ENCODE assay signal across 9 mouse cellular contexts in the genomic region with DNA sequence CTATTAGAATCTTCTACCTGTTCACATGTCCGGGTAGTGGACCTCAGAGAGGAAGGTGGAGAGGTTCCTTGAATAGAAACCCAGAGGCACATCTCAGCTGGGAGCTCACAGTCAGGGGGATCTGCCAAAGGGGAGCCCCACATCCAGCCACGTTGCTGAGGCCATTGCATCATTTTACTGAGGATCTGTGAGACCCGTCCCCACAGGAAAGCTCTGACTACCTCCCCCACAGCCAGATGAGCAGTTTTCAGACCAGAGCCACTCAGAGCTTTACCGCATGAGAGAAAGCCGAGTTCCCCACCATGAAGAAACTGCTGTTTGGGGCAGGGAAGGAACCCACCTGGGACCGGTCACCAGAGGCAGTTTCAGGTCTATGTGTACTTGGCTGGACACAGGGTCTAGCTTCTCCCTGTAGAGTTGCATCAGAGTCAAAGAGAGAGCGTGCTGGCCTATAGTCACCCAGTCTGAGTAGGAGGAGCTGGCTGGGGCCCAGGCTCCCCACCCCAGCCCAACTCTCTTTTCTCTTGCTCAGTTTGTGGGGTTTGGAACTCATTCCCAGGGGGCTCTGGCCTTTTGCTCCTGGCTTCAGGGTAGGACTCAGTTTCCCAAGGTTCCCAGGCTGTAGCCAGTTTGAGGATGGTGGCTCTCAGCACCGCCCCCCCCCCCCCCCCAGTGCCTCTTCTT. TPM values are rescaled to one million over a fixed set of nuclear protein-coding genes. Genes with fewer than 3 reads are reported as not detected.
DNase-seq lines count a peak whose midpoint lies in the region; ATAC-seq and TF ChIP-seq lines count a peak whose summit lies in the region.
"Had no signal": no experiment of that assay in that cellular context is flagged by ENCODE, and none has a peak within 500 bp of the region (broad histone marks: within the 10 kb centered on the region; RNA-seq: fewer than 3 reads in every experiment).

No protein-coding gene starts in this region.

- H3K4me3 ChIP-seq in kidney, embryonic 15.5 days (replicated peaks) = 0 out of 2 replicates have a peak overlapping the region, but pooled peaks have one; percentile 2
- H3K4me3 ChIP-seq in CH12.LX (replicated peaks in 1 of 3; ENCODE audit: low read depth in 2 of 3, low read length in 2 of 3, poor library complexity in 1 of 3) = peak overlapping the region; percentile 68 to 85 (median 77)
- H3K4me3 ChIP-seq: forebrain, embryonic 12.5 days had no signal

- no peaks in the 10 kb centered on the region for H3K36me3 ChIP-seq in kidney, embryonic 15.5 days
- H3K36me3 ChIP-seq in CH12.LX (replicated peaks in 1 of 2; ENCODE audit: control insufficient read depth in 1 of 2, insufficient read depth in 1 of 2, low read length in 1 of 2) = peaks cover 40 to 57% of the 10 kb centered on the region in 2 experiments
- H3K36me3 ChIP-seq: forebrain, embryonic 12.5 days had no signal

- no peak overlapping the region for H3K4me2 ChIP-seq in kidney, embryonic 15.5 days
- peak overlapping the region; percentile 69 for H3K4me2 ChIP-seq in CH12.LX (ENCODE audit: insufficient read depth, low read depth, poor library complexity, severe bottlenecking)
- H3K4me2 ChIP-seq: forebrain, embryonic 12.5 days had no signal

- no peak overlapping the region for H3K27ac ChIP-seq in kidney, embryonic 15.5 days
- H3K27ac ChIP-seq in CH12.LX (ENCODE audit: insufficient read depth, low read depth) = peak overlapping the region; percentile 37; the same call in 1 of the 2 replicates
- H3K27ac ChIP-seq: forebrain, embryonic 12.5 days had no signal

- TF ChIP-seq POLR2A in CH12.LX (IDR thresholded peaks at IDR 0.05; ENCODE audit: low read depth, low read length) = no peak; the same call in 1 of the 2 replicates

- H3K4me1 ChIP-seq in kidney, embryonic 15.5 days = peaks cover 29% of the 10 kb centered on the region
- peaks cover 6 to 57% of the 10 kb centered on the region in 2 experiments; a peak in 3 of 4 replicates for H3K4me1 ChIP-seq in CH12.LX (ENCODE audit: control insufficient read depth in 1 of 2, insufficient read depth in 2 of 2)

- TF ChIP-seq RAD21 in CH12.LX (IDR thresholded peaks at IDR 0.05; ENCODE audit: low read depth, low read length) = no peak

- intact Hi-C loops in left cerebral cortex, postnatal 14 days (cut with DNase I) = no loop called here

- 56% methylated on average over 8 of the region's 8 CpGs for WGBS in kidney, embryonic 15.5 days

- no peak overlapping the region for H3K9ac ChIP-seq in kidney, embryonic 15.5 days
- peak overlapping the region; percentile 95 for H3K9ac ChIP-seq in CH12.LX (ENCODE audit: insufficient read depth, low read depth)
- H3K9ac ChIP-seq: forebrain, embryonic 12.5 days had no signal

- peaks cover 21% of the 10 kb centered on the region for H3K79me2 ChIP-seq in CH12.LX (replicated peaks; ENCODE audit: control insufficient read depth, extremely low read depth, insufficient read depth, poor library complexity, severe bottlenecking)

- no peaks in the 10 kb centered on the region for H3K27me3 ChIP-seq in kidney, embryonic 15.5 days
- H3K27me3 ChIP-seq in CH12.LX (replicated peaks) = no peaks in the 10 kb centered on the region

- ATAC-seq in kidney, embryonic 15.5 days (replicated peaks; ENCODE audit: low FRiP score) = no peak
- 0 out of 2 replicates have a peak, but pooled peaks have one; percentile 17 for ATAC-seq in common myeloid progenitor, adult 5-6 weeks (replicated peaks; ENCODE audit: low read depth, poor library complexity, severe bottlenecking)
- peak; percentile 46 for ATAC-seq in megakaryocyte progenitor cell, adult 5-6 weeks (replicated peaks; ENCODE audit: poor library complexity)

- TF ChIP-seq CTCF in CH12.LX (conservative IDR thresholded peaks at IDR 0.05 in 1 of 2, IDR thresholded peaks at IDR 0.05 in 1 of 2; ENCODE audit: low read depth in 2 of 2, low read length in 2 of 2) = no peak

- TF ChIP-seq EP300 in CH12.LX (IDR thresholded peaks at IDR 0.05; ENCODE audit: low read length) = no peak; the same call in 1 of the 2 replicates

- no peak for DNase-seq in kidney, adult 11 months
- DNase-seq in CH12.LX (ENCODE audit: extremely low read depth) = peak; percentile 37
- no peak for DNase-seq in left cerebral cortex, postnatal 14 days (ENCODE audit: low spot score in 2 of 2)
- DNase-seq in right cerebral cortex, postnatal 25 days = no peak
- DNase-seq: cerebellum, adult 18-20 months had no signal

- H3K9me3 ChIP-seq in kidney, embryonic 15.5 days (replicated peaks) = no peaks in the 10 kb centered on the region
- no peaks in the 10 kb centered on the region for H3K9me3 ChIP-seq in CH12.LX (replicated peaks; ENCODE audit: low read length)
- H3K9me3 ChIP-seq: forebrain, embryonic 12.5 days had no signal

- in situ Hi-C loops in CH12.LX (cut with MboI; ENCODE audit: low pct_ligation_motif_present, low pct_unique_long_range_greater_than_20kb, low sequenced_read_pairs) = loop anchor here (5.0 kb wide), 1 partner anchor 43 kb away; no protein-coding TSS in a partner anchor

- dilution Hi-C loops in CH12.LX (cut with MboI; ENCODE audit: extremely low pct_ligation_motif_present, extremely low pct_unique_long_range_greater_than_20kb, low sequenced_read_pairs) = no loop called here

TF ChIP-seq in CH12.LX, 34 proteins besides CTCF, POLR2A, EP300 and RAD21:
- no peak for TF ChIP-seq UBTF (IDR thresholded peaks at IDR 0.05; ENCODE audit: low read depth, low read length)
- TF ChIP-seq NELFE (IDR thresholded peaks at IDR 0.05; ENCODE audit: low read depth, low read length) = no peak
- no peak for TF ChIP-seq POLR2AphosphoS2 (IDR thresholded peaks at IDR 0.05; ENCODE audit: low read depth, low read length)
- no peak; the same call in 1 of the 2 replicates for TF ChIP-seq HCFC1 (IDR thresholded peaks at IDR 0.05; ENCODE audit: low read depth, low read length)
- TF ChIP-seq CHD2 (IDR thresholded peaks at IDR 0.05; ENCODE audit: low read length) = no peak
- no peak for TF ChIP-seq ZC3H11A (IDR thresholded peaks at IDR 0.05; ENCODE audit: low read depth, low read length)
- TF ChIP-seq MAFK (IDR thresholded peaks at IDR 0.05; ENCODE audit: insufficient replicate concordance, low read length) = no peak
- 0 out of 2 replicates have a peak, but pooled peaks have one; percentile 6 for TF ChIP-seq MEF2A (IDR thresholded peaks at IDR 0.05; ENCODE audit: borderline replicate concordance, low read depth, low read length)
- peak; percentile 61; the same call in 1 of the 2 replicates for TF ChIP-seq MYC (IDR thresholded peaks at IDR 0.05; ENCODE audit: low read depth, low read length)
- TF ChIP-seq ZMIZ1 (IDR thresholded peaks at IDR 0.05; ENCODE audit: low read depth, low read length) = no peak; the same call in 1 of the 2 replicates
- 0 out of 2 replicates have a peak, but pooled peaks have one; percentile 17 for TF ChIP-seq TCF12 (IDR thresholded peaks at IDR 0.05; ENCODE audit: low read depth, low read length)
- no peak for TF ChIP-seq USF1 (IDR thresholded peaks at IDR 0.05; ENCODE audit: low read depth, low read length)
- no peak for TF ChIP-seq JUND (conservative IDR thresholded peaks at IDR 0.05; ENCODE audit: low read depth, low read length)
- no peak; the same call in 1 of the 2 replicates for TF ChIP-seq SIN3A (IDR thresholded peaks at IDR 0.05; ENCODE audit: low read length)
- no peak for TF ChIP-seq ELF1 (IDR thresholded peaks at IDR 0.05; ENCODE audit: low read depth, low read length)
- no peak for TF ChIP-seq MAZ (IDR thresholded peaks at IDR 0.05; ENCODE audit: low read depth, low read length)
- TF ChIP-seq MAX (IDR thresholded peaks at IDR 0.05; ENCODE audit: low read length) = no peak; the same call in 1 of the 2 replicates
- 0 out of 2 replicates have a peak, but pooled peaks have one; percentile 18 for TF ChIP-seq MXI1 (IDR thresholded peaks at IDR 0.05; ENCODE audit: low read depth, low read length)
- TF ChIP-seq ETS1 (conservative IDR thresholded peaks at IDR 0.05; ENCODE audit: low read depth, low read length) = no peak

RNA-seq across cellular contexts. Expression of gene Parvg, which starts 1.2 kb away (rescaled TPM):
- 1.4 and 2.2 TPM in 2 replicates for polyA plus RNA-seq in kidney, embryonic 15.5 days (2015; fragmentation: Nextera tagmentation; extraction: Ambion mirVana)
- total RNA-seq in CH12.LX (2012; rRNA removed) (71.0 and 93.7 TPM in 2 replicates), CH12.LX (2014; rRNA removed) (96.0 and 98.3 TPM in 2 replicates)
- polyA plus RNA-seq in CH12.LX (2012; ENCODE audit: insufficient read length, low read depth) = 131 and 140 TPM in 2 replicates
- total RNA-seq in common myeloid progenitor, adult 5-6 weeks (2017) = 172 and 201 TPM in 2 replicates
- 99.4 and 106 TPM in 2 replicates for total RNA-seq in megakaryocyte progenitor cell, adult 5-6 weeks (2015)
- 246 and 253 TPM in 2 replicates for total RNA-seq in megakaryocyte progenitor cell, adult 5-6 weeks (2017)
- 1 to 10 TPM; 5.9 to 7.8 TPM for total RNA-seq in left cerebral cortex, postnatal 14 days (2021)

Comparison
In these comparisons a context has a peak if more than half of its experiments do, and no peak if none do; other contexts are left out.
1. RNA of gene Parvg, which starts 1.2 kb away (total RNA-seq): 99.4 to 253 TPM in megakaryocyte progenitor cell, adult 5-6 weeks, 172 to 201 TPM in common myeloid progenitor, adult 5-6 weeks and 71.0 to 98.3 TPM in CH12.LX; 5.9 to 7.8 TPM in left cerebral cortex, postnatal 14 days; every median in the first group is over 4 times any median in the second.